Mouse (Mus musculus) forebrain, embryonic 12.5 days (tissue): ENCODE measurements around the gene Clpsl2. TPM values are rescaled to one million over a fixed set of nuclear protein-coding genes. Genes with fewer than 3 reads are reported as not detected.

Source experiments
- ATAC-seq: fragments of 200-750 bp; cut with Nextera tagmentation; 2 replicates; pipeline ENCODE4 v1.8.0; 2017; ENCODE audit warnings: moderate TSS enrichment; ENCODE audit not compliant: low FRiP score
- H3K27ac ChIP-seq: fragments of 300-500 bp; sonication (generic); 2 replicates; pipeline ENCODE4 v1.5.1; 2016; ENCODE audit warnings: mild to moderate bottlenecking
- H3K27me3 ChIP-seq: fragments of 300-500 bp; sonication (generic); 2 replicates; pipeline ENCODE4 v1.6.1; 2016; ENCODE audit warnings: mild to moderate bottlenecking
- H3K36me3 ChIP-seq: fragments of 300-500 bp; sonication (generic); replicated peaks from 2 replicates; pipeline ENCODE4 v1.6.1; 2016; ENCODE audit warnings: mild to moderate bottlenecking
- H3K4me1 ChIP-seq: fragments of 300-500 bp; sonication (generic); 2 replicates; pipeline ENCODE4 v1.6.1; 2016
- H3K4me2 ChIP-seq: fragments of 300-500 bp; sonication (generic); 2 replicates; pipeline ENCODE4 v1.6.1; 2016; ENCODE audit warnings: mild to moderate bottlenecking, moderate library complexity
- H3K4me3 ChIP-seq: fragments of 300-500 bp; sonication (generic); replicated peaks from 2 replicates; pipeline ENCODE4 v1.5.1; 2016; ENCODE audit warnings: mild to moderate bottlenecking
- H3K9ac ChIP-seq: fragments of 300-500 bp; sonication (generic); 2 replicates; pipeline ENCODE4 v1.6.1; 2016; ENCODE audit warnings: mild to moderate bottlenecking
- H3K9me3 ChIP-seq: fragments of 300-500 bp; sonication (generic); 2 replicates; pipeline ENCODE4 v1.6.1; 2016
- WGBS: fragments of 180-500 bp; shearing (Covaris S2); methylation state at CpG from one replicate; pipeline ENCODE4 v1.1.7; 2016; 5-methylcytosine and 5-hydroxymethylcytosine counted together
- polyA plus RNA-seq: library from polyadenylated mRNA; unstranded; fragments of >200 nt; fragmentation: Nextera tagmentation; extraction: Ambion mirVana; gene quantifications from 2 replicates; pipeline ENCODE4 v1.2.1, GENCODE M21; 2016

Gene Clpsl2
- polyA plus RNA-seq, 1 experiment from 2014 or later, result not detected

- H3K9ac ChIP-seq, result peak overlapping the region; percentile 76
Measured at GRCm38 (mm10) chr17:28522623-28523354, 26.4 kb upstream of the Clpsl2 start.

GRCm38 (mm10) chr17:28523355-28524008 lies 25.7 kb upstream of the Clpsl2 start:
- Histone ChIP-seq H3K27ac (peak overlapping the region; percentile 92), H3K9ac (peak overlapping the region; percentile 76), H3K36me3 (no peaks in the 10 kb centered on the region), H3K27me3 (peaks cover 51% of the 10 kb centered on the region), H3K4me2 (peak overlapping the region; percentile 97), H3K4me1 (peaks cover 21% of the 10 kb centered on the region), H3K9me3 (no peaks in the 10 kb centered on the region), H3K4me3 (peak overlapping the region; percentile 70)
- ATAC-seq, result peak; percentile 47; the same call in 1 of the 2 replicates
- whole genome bisulfite sequencing, result 7% methylated on average over 28 of the region's 28 CpGs

More at GRCm38 (mm10) chr17:28522623-28523354, 26.4 kb upstream of the Clpsl2 start:
- H3K27ac ChIP-seq, result peak overlapping the region; percentile 92
- H3K4me3 ChIP-seq, result peak overlapping the region; percentile 70
- H3K36me3 ChIP-seq, result no peaks in the 10 kb centered on the region
- WGBS, result 0% methylated on average over 58 of the region's 66 CpGs
- peak; percentile 84 for ATAC-seq
- H3K27me3 ChIP-seq, result peaks cover 48% of the 10 kb centered on the region
- H3K9me3 ChIP-seq, result no peaks in the 10 kb centered on the region
- H3K4me1 ChIP-seq, result peaks cover 27% of the 10 kb centered on the region
- H3K4me2 ChIP-seq, result peak overlapping the region; percentile 97

GRCm38 (mm10) chr17:28524009-28524695 lies 25.1 kb upstream of the Clpsl2 start:
- WGBS, result 89% methylated on average over 23 of the region's 23 CpGs
- H3K4me2 ChIP-seq, result peak overlapping the region; percentile 97
- no peak overlapping the region for H3K27ac ChIP-seq
- no peaks in the 10 kb centered on the region for H3K9me3 ChIP-seq
- ATAC-seq, result no peak
- H3K4me1 ChIP-seq, result peaks cover 16% of the 10 kb centered on the region
- H3K27me3 ChIP-seq, result peaks cover 49% of the 10 kb centered on the region
- no peaks in the 10 kb centered on the region for H3K36me3 ChIP-seq
- no peak overlapping the region for H3K9ac ChIP-seq
- no peak overlapping the region for H3K4me3 ChIP-seq

- WGBS, result 77% methylated on average over 4 of the region's 4 CpGs
- Histone ChIP-seq H3K9ac (no peak overlapping the region), H3K4me1 (peaks cover 16% of the 10 kb centered on the region), H3K9me3 (no peaks in the 10 kb centered on the region), H3K36me3 (no peaks in the 10 kb centered on the region), H3K27ac (no peak overlapping the region), H3K4me3 (no peak overlapping the region), H3K27me3 (peaks cover 44% of the 10 kb centered on the region), H3K4me2 (no peak overlapping the region)
- no peak for ATAC-seq
Measured at GRCm38 (mm10) chr17:28524831-28525430, 24.3 kb upstream of the Clpsl2 start.

GRCm38 (mm10) chr17:28527184-28528042 lies 21.8 kb upstream of the Clpsl2 start:
- no peak overlapping the region for H3K4me3 ChIP-seq
- H3K27me3 ChIP-seq, result peaks cover 45% of the 10 kb centered on the region
- peak overlapping the region; percentile 24; the same call in 1 of the 2 replicates for H3K4me2 ChIP-seq
- H3K27ac ChIP-seq, result no peak overlapping the region
- no peak for ATAC-seq
- H3K36me3 ChIP-seq, result no peaks in the 10 kb centered on the region
- peak overlapping the region; percentile 4; the same call in 1 of the 2 replicates for H3K9ac ChIP-seq
- H3K9me3 ChIP-seq, result no peaks in the 10 kb centered on the region
- H3K4me1 ChIP-seq, result peaks cover 15% of the 10 kb centered on the region
- WGBS, result 50% methylated on average over 12 of the region's 12 CpGs

GRCm38 (mm10) chr17:28528043-28528351 lies 21.2 kb upstream of the Clpsl2 start:
- Histone ChIP-seq H3K36me3 (no peaks in the 10 kb centered on the region), H3K4me1 (peaks cover 11% of the 10 kb centered on the region; the same call in 1 of the 2 replicates), H3K9me3 (no peaks in the 10 kb centered on the region), H3K4me2 (peak overlapping the region; percentile 24; the same call in 1 of the 2 replicates), H3K27me3 (peaks cover 46% of the 10 kb centered on the region), H3K9ac (no peak overlapping the region), H3K4me3 (no peak overlapping the region), H3K27ac (no peak overlapping the region)
- 0 out of 2 replicates have a peak, but pooled peaks have one; percentile 53 for ATAC-seq
- WGBS, result 5% methylated on average over 6 of the region's 6 CpGs

- Histone ChIP-seq H3K4me1 (peaks cover 8% of the 10 kb centered on the region; the same call in 1 of the 2 replicates), H3K27ac (no peak overlapping the region), H3K9me3 (no peaks in the 10 kb centered on the region), H3K4me3 (no peak overlapping the region), H3K4me2 (no peak overlapping the region), H3K27me3 (peaks cover 38% of the 10 kb centered on the region), H3K9ac (no peak overlapping the region), H3K36me3 (no peaks in the 10 kb centered on the region)
- no peak for ATAC-seq
- 77% methylated on average over 4 of the region's 4 CpGs for WGBS
Measured at GRCm38 (mm10) chr17:28529116-28529515, 20.1 kb upstream of the Clpsl2 start.

- Histone ChIP-seq H3K9ac (no peak within 1 kb of the TSS), H3K4me2 (0 out of 2 replicates have a peak within 1 kb of the TSS, but pooled peaks have one; percentile 22), H3K36me3 (no peaks in the 10 kb centered on the region)
Measured at GRCm38 (mm10) chr17:28530506-28530905, 18.7 kb upstream of the Clpsl2 start, which contains the start of gene Armc12. Gene Armc12 (plus strand): TSS chr17:28530806.

GRCm38 (mm10) chr17:28531946-28532345 lies 17.3 kb upstream of the Clpsl2 start:
- Histone ChIP-seq H3K4me1 (peaks cover 8% of the 10 kb centered on the region; the same call in 1 of the 2 replicates), H3K27me3 (peaks cover 30% of the 10 kb centered on the region; the same call in 1 of the 2 replicates), H3K4me3 (0 out of 2 replicates have a peak overlapping the region, but pooled peaks have one; percentile 8), H3K9me3 (no peaks in the 10 kb centered on the region), H3K36me3 (no peaks in the 10 kb centered on the region), H3K9ac (no peak overlapping the region), H3K27ac (no peak overlapping the region), H3K4me2 (peak overlapping the region; percentile 22)
- ATAC-seq, result no peak
- WGBS, result 15% methylated on average over 18 of the region's 18 CpGs

More at GRCm38 (mm10) chr17:28530506-28530905, 18.7 kb upstream of the Clpsl2 start, which contains the start of gene Armc12:
- no peak for ATAC-seq
- H3K27ac ChIP-seq, result no peak within 1 kb of the TSS
- peaks cover 30% of the 10 kb centered on the region; the same call in 1 of the 2 replicates for H3K27me3 ChIP-seq
- H3K4me1 ChIP-seq, result peaks cover 8% of the 10 kb centered on the region; the same call in 1 of the 2 replicates
- no peak within 1 kb of the TSS for H3K4me3 ChIP-seq
- H3K9me3 ChIP-seq, result no peaks in the 10 kb centered on the region
- WGBS, result 89% methylated on average over 6 of the region's 6 CpGs

GRCm38 (mm10) chr17:28532557-28532956 lies 16.7 kb upstream of the Clpsl2 start:
- no peaks in the 10 kb centered on the region for H3K9me3 ChIP-seq
- H3K4me2 ChIP-seq, result no peak overlapping the region
- no peak overlapping the region for H3K4me3 ChIP-seq
- WGBS, result 88% methylated on average over 7 of the region's 7 CpGs
- ATAC-seq, result no peak
- H3K36me3 ChIP-seq, result no peaks in the 10 kb centered on the region
- H3K27ac ChIP-seq, result no peak overlapping the region
- H3K9ac ChIP-seq, result no peak overlapping the region
- peaks cover 29% of the 10 kb centered on the region; the same call in 1 of the 2 replicates for H3K27me3 ChIP-seq
- peaks cover 6% of the 10 kb centered on the region; the same call in 1 of the 2 replicates for H3K4me1 ChIP-seq

- no peak for ATAC-seq
- 93% methylated on average over 13 of the region's 13 CpGs for WGBS
Measured at GRCm38 (mm10) chr17:28533327-28533726, 15.9 kb upstream of the Clpsl2 start.

More at GRCm38 (mm10) chr17:28533327-28533726, 15.9 kb upstream of the Clpsl2 start:
- Histone ChIP-seq H3K4me3 (no peak overlapping the region), H3K9ac (no peak overlapping the region), H3K36me3 (no peaks in the 10 kb centered on the region), H3K27me3 (peaks cover 26% of the 10 kb centered on the region; the same call in 1 of the 2 replicates), H3K4me2 (no peak overlapping the region), H3K4me1 (0 out of 2 replicates have a peak, but pooled peaks cover 3% of the 10 kb centered on the region), H3K9me3 (no peaks in the 10 kb centered on the region), H3K27ac (no peak overlapping the region)
